Mouse (Mus musculus) retina, adult 2 months (tissue): ENCODE results near the gene Alox15.

Experiments used
- DNase-seq: peaks from one replicate; pipeline ENCODE4 v3.0.0-alpha.2; 2012; ENCODE audit warnings: low read depth, low spot score

Alox15 gene

GRCm38 (mm10) chr11:70309341-70309740, 42.5 kb downstream of the Alox15 start:
- peak; percentile 39 for DNase-seq

- DNase-seq: no peak
Measured at GRCm38 (mm10) chr11:70308296-70308695, 43.5 kb downstream of the Alox15 start.

- no peak for DNase-seq
Measured at GRCm38 (mm10) chr11:70306159-70306558, 45.7 kb downstream of the Alox15 start.

GRCm38 (mm10) chr11:70302293-70302692, 49.5 kb downstream of the Alox15 start:
- no peak for DNase-seq

- no peak for DNase-seq
Measured at GRCm38 (mm10) chr11:70297836-70298454, 53.9 kb downstream of the Alox15 start.

GRCm38 (mm10) chr11:70297405-70297804, 54.4 kb downstream of the Alox15 start:
- no peak for DNase-seq
